Mouse (Mus musculus) hindbrain, embryonic 14.5 days (tissue): Measurements from ENCODE around the gene Ephb2. TPM values are rescaled to one million over a fixed set of nuclear protein-coding genes. Genes with fewer than 3 reads are reported as not detected.

Source experiments
- ATAC-seq: fragments of 200-750 bp; cut with Nextera tagmentation; 2 replicates; pipeline ENCODE4 v1.8.0; 2017; ENCODE audit warnings: moderate number of reproducible peaks, mild to moderate bottlenecking, moderate TSS enrichment, moderate library complexity; ENCODE audit not compliant: low FRiP score
- DNase-seq: peaks from one replicate; pipeline ENCODE4 v3.0.0-alpha.2; 2015; ENCODE audit warnings: low spot score
- H3K27ac ChIP-seq: fragments of 300-500 bp; sonication (generic); 2 replicates; pipeline ENCODE4 v1.5.1; 2014; ENCODE audit warnings: mild to moderate bottlenecking, moderate library complexity
- H3K27me3 ChIP-seq: fragments of 300-500 bp; sonication (generic); 2 replicates; pipeline ENCODE4 v1.6.1; 2014; ENCODE audit warnings: mild to moderate bottlenecking, low read length, mixed read lengths; ENCODE audit not compliant: control insufficient read depth, insufficient read depth
- H3K36me3 ChIP-seq: fragments of 300-500 bp; sonication (generic); replicated peaks from 2 replicates; pipeline ENCODE4 v1.6.1; 2014; ENCODE audit not compliant: control insufficient read depth, insufficient read depth
- H3K4me1 ChIP-seq: fragments of 300-500 bp; sonication (generic); replicated peaks from 2 replicates; pipeline ENCODE4 v1.6.1; 2014; ENCODE audit warnings: antibody characterized with exemption, low read length, mixed read lengths; ENCODE audit not compliant: control insufficient read depth, insufficient read depth
- H3K4me2 ChIP-seq: fragments of 300-500 bp; sonication (generic); replicated peaks from 2 replicates; pipeline ENCODE4 v1.6.1; 2014; ENCODE audit warnings: mild to moderate bottlenecking, moderate library complexity
- H3K4me3 ChIP-seq: fragments of 300-500 bp; sonication (generic); replicated peaks from 2 replicates; pipeline ENCODE4 v1.5.1; 2014; ENCODE audit warnings: mild to moderate bottlenecking, low read length
- H3K9ac ChIP-seq: fragments of 300-500 bp; sonication (generic); 2 replicates; pipeline ENCODE4 v1.6.1; 2014
- H3K9me3 ChIP-seq: fragments of 300-500 bp; sonication (generic); 2 replicates; pipeline ENCODE4 v1.6.1; 2016; ENCODE audit warnings: low read length; ENCODE audit not compliant: control insufficient read depth
- WGBS: fragments of 180-500 bp; shearing (Covaris S2); extraction: QIAGEN DNeasy Blood & Tissue Kit; methylation state at CpG from one replicate; pipeline ENCODE4 v1.1.7; 2014; 5-methylcytosine and 5-hydroxymethylcytosine counted together
- polyA plus RNA-seq: library from polyadenylated mRNA; unstranded; fragments of >200 nt; fragmentation: Nextera tagmentation; extraction: Ambion mirVana; gene quantifications from 2 replicates; pipeline ENCODE4 v1.2.1, GENCODE M21; 2014

Gene Ephb2
- polyA plus RNA-seq, 1 experiment from 2014 or later, result 28.1 TPM

GRCm38 (mm10) chr4:136863517-136863916 is 27.7 kb upstream of the Ephb2 start:
- Histone ChIP-seq H3K9me3 (no peaks in the 10 kb centered on the region), H3K27me3 (no peaks in the 10 kb centered on the region), H3K9ac (no peak overlapping the region), H3K4me2 (no peak overlapping the region), H3K36me3 (no peaks in the 10 kb centered on the region), H3K4me1 (peaks cover 35% of the 10 kb centered on the region), H3K27ac (no peak overlapping the region), H3K4me3 (no peak overlapping the region)
- WGBS, result 31% methylated on average over 9 of the region's 9 CpGs
- DNase-seq (no peak), ATAC-seq (no peak)

GRCm38 (mm10) chr4:136862411-136862810 is 26.6 kb upstream of the Ephb2 start:
- 85% methylated on average over 2 of the region's 2 CpGs for WGBS
- no peak overlapping the region for H3K4me2 ChIP-seq
- H3K9ac ChIP-seq, result 0 out of 2 replicates have a peak overlapping the region, but pooled peaks have one; percentile 9
- H3K9me3 ChIP-seq, result no peaks in the 10 kb centered on the region
- no peaks in the 10 kb centered on the region for H3K36me3 ChIP-seq
- DNase-seq, result no peak
- no peak overlapping the region for H3K4me3 ChIP-seq
- H3K4me1 ChIP-seq, result peaks cover 29% of the 10 kb centered on the region
- H3K27me3 ChIP-seq, result no peaks in the 10 kb centered on the region
- no peak for ATAC-seq
- peak overlapping the region; percentile 49; the same call in 1 of the 2 replicates for H3K27ac ChIP-seq

DNA sequence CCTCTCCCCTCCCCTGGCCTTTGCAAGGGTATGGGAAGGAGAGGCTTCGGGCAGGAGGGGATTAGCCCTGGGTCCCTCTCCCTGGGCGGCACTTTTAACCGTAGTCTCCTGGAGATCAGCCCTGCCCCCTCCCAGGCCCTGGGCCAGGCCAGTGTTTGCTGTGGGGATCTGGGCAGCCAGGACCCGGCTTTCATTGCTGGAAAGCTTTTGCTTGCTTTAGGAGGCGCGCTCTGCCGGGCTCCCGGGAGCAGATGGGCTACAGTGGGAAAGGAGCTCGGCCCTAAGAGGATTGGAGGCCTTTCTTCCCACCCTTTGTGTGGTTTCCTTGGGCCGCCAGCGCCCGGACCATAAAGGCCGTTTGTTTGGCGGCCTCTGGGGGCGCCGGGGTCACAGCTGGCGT is 26.0 kb upstream of the Ephb2 start:
- H3K27ac ChIP-seq, result peak overlapping the region; percentile 49

DNA sequence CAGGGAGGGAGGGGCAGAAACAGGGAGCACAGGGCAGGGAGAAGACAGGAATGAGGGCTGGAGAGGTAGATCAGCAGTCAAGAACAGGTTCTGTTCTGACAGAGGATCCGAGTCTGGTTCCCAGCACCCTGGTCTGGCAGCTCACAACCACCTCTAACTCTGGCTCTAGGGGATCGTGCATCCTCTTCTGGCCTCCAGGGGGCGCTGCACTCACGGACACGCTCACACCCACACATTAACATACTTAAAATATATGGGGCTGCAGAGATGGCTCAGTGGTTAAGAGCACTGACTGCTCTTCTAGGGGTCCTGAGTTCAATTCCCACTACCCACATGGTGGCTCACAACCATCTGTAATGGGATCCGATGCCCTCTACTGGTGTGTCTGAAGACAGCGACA is 24.2 kb upstream of the Ephb2 start:
- H3K27ac ChIP-seq, result no peak overlapping the region
- ATAC-seq (no peak), DNase-seq (no peak)
- H3K4me1 ChIP-seq, result peaks cover 21% of the 10 kb centered on the region
- H3K27me3 ChIP-seq, result no peaks in the 10 kb centered on the region
- H3K9me3 ChIP-seq, result no peaks in the 10 kb centered on the region
- no peak overlapping the region for H3K4me2 ChIP-seq
- WGBS, result 83% methylated on average over 7 of the region's 7 CpGs
- no peak overlapping the region for H3K4me3 ChIP-seq
- no peak overlapping the region for H3K9ac ChIP-seq
- no peaks in the 10 kb centered on the region for H3K36me3 ChIP-seq

More for the DNA sequence above, 26.0 kb upstream of the Ephb2 start:
- peak; percentile 42; the same call in 1 of the 2 replicates for ATAC-seq
- no peaks in the 10 kb centered on the region for H3K27me3 ChIP-seq
- H3K4me1 ChIP-seq, result peaks cover 29% of the 10 kb centered on the region
- H3K9me3 ChIP-seq, result no peaks in the 10 kb centered on the region
- H3K36me3 ChIP-seq, result no peaks in the 10 kb centered on the region
- H3K4me2 ChIP-seq, result no peak overlapping the region
- peak overlapping the region; percentile 9; the same call in 1 of the 2 replicates for H3K9ac ChIP-seq
- no peak for DNase-seq
- WGBS, result 2% methylated on average over 17 of the region's 17 CpGs
- no peak overlapping the region for H3K4me3 ChIP-seq

- H3K4me3 ChIP-seq, result no peak overlapping the region
- H3K4me1 ChIP-seq, result no peaks in the 10 kb centered on the region
- H3K27ac ChIP-seq, result no peak overlapping the region
- H3K36me3 ChIP-seq, result no peaks in the 10 kb centered on the region
- WGBS, result 27% methylated on average over 6 of the region's 6 CpGs
- no peak overlapping the region for H3K4me2 ChIP-seq
- H3K27me3 ChIP-seq, result no peaks in the 10 kb centered on the region
- H3K9me3 ChIP-seq, result no peaks in the 10 kb centered on the region
- DNase-seq (no peak), ATAC-seq (no peak)
- H3K9ac ChIP-seq, result no peak overlapping the region
Observed at GRCm38 (mm10) chr4:136855081-136855480, 19.3 kb upstream of the Ephb2 start.

- Histone ChIP-seq H3K4me1 (no peaks in the 10 kb centered on the region), H3K4me2 (no peak overlapping the region), H3K27ac (no peak overlapping the region), H3K9me3 (no peaks in the 10 kb centered on the region), H3K27me3 (no peaks in the 10 kb centered on the region), H3K4me3 (no peak overlapping the region), H3K9ac (no peak overlapping the region), H3K36me3 (no peaks in the 10 kb centered on the region)
- 88% methylated on average over 12 of the region's 12 CpGs for WGBS
- ATAC-seq (no peak), DNase-seq (no peak)
Observed at GRCm38 (mm10) chr4:136852989-136853388, 17.2 kb upstream of the Ephb2 start.

GRCm38 (mm10) chr4:136852119-136852518 is 16.3 kb upstream of the Ephb2 start:
- Histone ChIP-seq H3K27me3 (no peaks in the 10 kb centered on the region), H3K36me3 (no peaks in the 10 kb centered on the region), H3K27ac (no peak overlapping the region), H3K4me2 (no peak overlapping the region), H3K9me3 (no peaks in the 10 kb centered on the region), H3K4me3 (no peak overlapping the region), H3K4me1 (no peaks in the 10 kb centered on the region), H3K9ac (no peak overlapping the region)
- WGBS, result 52% methylated on average over 5 of the region's 5 CpGs
- no peak for ATAC-seq
- no peak for DNase-seq

GRCm38 (mm10) chr4:136848565-136848964 is 12.8 kb upstream of the Ephb2 start:
- H3K27me3 ChIP-seq, result no peaks in the 10 kb centered on the region
- no peak overlapping the region for H3K9ac ChIP-seq
- no peaks in the 10 kb centered on the region for H3K4me1 ChIP-seq
- ATAC-seq (no peak), DNase-seq (no peak)
- no peak overlapping the region for H3K4me2 ChIP-seq
- H3K9me3 ChIP-seq, result no peaks in the 10 kb centered on the region
- WGBS, result 71% methylated on average over 4 of the region's 4 CpGs
- no peaks in the 10 kb centered on the region for H3K36me3 ChIP-seq
- no peak overlapping the region for H3K27ac ChIP-seq
- no peak overlapping the region for H3K4me3 ChIP-seq

DNA sequence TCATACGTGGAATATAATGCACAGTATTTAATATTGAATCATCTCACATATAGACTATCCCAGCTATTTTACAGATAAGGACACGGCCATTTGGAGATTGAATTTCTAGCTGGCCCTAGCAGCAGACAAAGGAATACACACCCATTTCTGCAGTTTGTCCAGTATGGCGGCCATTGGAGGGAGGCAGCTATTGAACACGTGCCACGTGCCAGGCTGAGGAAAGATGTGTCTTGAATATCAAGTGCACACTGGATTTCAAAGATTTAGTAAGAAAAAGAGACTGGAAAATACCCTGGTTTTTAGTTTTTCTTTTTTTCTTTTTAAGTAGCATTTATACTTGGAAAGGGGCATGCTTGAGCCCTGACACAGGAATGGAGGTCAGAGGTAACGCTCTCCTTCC is 11.4 kb upstream of the Ephb2 start:
- Histone ChIP-seq H3K4me1 (no peaks in the 10 kb centered on the region), H3K27ac (no peak overlapping the region), H3K36me3 (no peaks in the 10 kb centered on the region), H3K9ac (no peak overlapping the region), H3K9me3 (no peaks in the 10 kb centered on the region), H3K4me3 (no peak overlapping the region), H3K27me3 (no peaks in the 10 kb centered on the region), H3K4me2 (no peak overlapping the region)
- 60% methylated on average over 6 of the region's 6 CpGs for WGBS
- ATAC-seq, result no peak
- DNase-seq, result no peak

- Histone ChIP-seq H3K27me3 (no peaks in the 10 kb centered on the region), H3K4me1 (peaks cover 5% of the 10 kb centered on the region), H3K36me3 (no peaks in the 10 kb centered on the region), H3K9me3 (no peaks in the 10 kb centered on the region), H3K27ac (no peak overlapping the region), H3K4me3 (no peak overlapping the region), H3K9ac (no peak overlapping the region), H3K4me2 (no peak overlapping the region)
- 91% methylated on average over 10 of the region's 10 CpGs for WGBS
- ATAC-seq, result no peak
- DNase-seq, result no peak
Observed at GRCm38 (mm10) chr4:136842802-136843201, 7.0 kb upstream of the Ephb2 start.
